Mouse (Mus musculus): ENCODE results near the gene Pold1.

Pold1 gene

DNA sequence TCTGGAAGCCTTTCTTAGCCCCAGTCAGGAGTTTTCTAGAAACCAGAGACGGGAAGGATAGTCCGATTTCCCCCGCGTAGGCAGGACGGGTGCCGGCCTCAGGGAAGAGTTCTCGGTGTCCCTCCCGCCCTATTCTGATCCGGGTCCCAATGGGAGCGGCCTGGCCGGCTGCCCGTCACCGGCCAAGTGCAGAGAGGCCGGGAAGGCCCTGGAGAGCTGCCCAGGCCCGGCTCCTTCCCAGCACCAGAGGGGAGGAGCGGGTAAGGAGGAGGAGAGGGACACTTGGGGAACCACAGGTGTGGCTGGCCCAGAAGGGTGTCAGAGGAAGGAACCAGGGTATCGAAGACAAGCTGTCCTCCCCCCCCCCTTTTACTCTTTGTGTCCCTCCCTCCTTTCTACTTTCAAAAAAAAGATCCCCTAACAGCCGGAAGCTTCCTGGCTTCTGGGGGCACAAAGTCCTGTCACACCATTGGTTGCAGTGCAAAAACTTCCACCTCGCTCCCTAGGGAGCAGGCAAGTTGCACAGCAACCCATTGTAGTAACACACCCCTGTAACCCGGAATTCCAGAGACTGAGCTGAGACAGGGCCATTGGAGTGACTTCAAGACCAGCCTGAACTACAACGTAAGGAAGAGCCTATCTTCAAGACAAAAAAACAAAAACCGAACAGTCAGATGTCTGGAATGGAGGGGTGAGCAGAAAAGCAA lies 23.4 kb downstream of the Pold1 start:
- peak; percentile 89 for DNase-seq (ENCODE audit: low spot score)

GRCm38 (mm10) chr7:44524502-44524901 lies 24.1 kb downstream of the Pold1 start, which contains the start of gene Mybpc2:
Gene Mybpc2, minus strand, starts transcription at chr7:44524656.
- no peak for DNase-seq (ENCODE audit: low spot score)

DNA sequence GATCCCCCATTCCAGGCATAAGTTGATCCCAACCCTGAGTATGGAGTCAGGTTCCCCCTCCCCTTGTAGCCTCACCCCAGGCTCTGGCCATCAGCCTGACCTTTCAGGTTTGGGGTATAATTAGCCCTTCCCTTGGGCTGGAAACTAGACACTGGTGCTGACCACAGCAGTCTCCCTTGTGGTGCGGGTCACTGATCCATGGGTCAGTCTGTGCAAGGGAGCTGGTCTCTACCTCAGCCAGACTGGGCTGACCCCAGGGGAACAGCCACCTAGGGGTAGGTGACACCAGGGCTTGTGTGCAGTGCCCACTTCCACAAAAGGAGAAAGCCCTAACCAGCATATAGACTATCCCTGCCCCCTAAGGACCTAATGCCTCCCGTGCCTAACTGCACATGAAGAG lies 25.6 kb downstream of the Pold1 start:
- no peak for DNase-seq (ENCODE audit: low spot score)

DNA sequence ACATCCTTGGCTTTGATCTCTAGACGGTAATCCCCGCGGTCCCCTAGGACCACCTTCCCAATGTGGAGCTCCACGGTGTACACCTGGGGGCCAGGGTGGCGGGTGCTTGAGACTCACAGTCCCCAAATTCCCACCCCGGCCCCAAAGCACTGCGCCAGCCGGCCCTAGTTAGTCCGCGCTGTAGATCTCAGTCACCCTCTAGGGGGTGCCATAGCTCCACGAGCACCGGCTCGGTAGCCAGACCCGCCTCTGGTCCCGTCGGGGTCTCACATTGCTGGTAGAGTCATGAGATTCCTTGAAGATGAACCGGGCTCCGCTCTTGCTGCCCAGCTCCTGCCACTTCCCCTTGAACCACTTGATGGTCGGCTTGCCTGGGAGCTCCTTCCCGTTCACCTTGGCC lies 26.9 kb downstream of the Pold1 start:
- DNase-seq (ENCODE audit: low spot score): peak; percentile 76

DNA sequence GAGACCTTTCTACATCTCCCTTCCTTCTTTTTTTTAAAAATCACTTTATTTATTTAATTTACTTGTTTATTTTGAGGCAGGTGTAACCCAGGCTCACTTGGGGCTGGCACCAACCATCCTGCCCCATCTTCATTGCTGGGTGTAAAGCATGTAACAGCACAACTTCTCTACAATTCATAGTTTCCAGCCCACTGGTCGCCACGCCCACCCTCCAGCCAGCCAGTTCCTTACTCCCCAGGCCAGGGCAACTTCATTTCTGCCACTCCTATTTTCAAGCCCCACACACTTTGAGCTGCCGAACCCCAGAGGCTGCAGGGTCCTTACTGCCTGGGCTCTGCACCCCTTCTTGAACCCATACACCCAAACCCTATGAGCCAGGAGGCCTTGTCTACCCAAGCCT lies 27.7 kb downstream of the Pold1 start:
- no peak for DNase-seq (ENCODE audit: low spot score)

DNA sequence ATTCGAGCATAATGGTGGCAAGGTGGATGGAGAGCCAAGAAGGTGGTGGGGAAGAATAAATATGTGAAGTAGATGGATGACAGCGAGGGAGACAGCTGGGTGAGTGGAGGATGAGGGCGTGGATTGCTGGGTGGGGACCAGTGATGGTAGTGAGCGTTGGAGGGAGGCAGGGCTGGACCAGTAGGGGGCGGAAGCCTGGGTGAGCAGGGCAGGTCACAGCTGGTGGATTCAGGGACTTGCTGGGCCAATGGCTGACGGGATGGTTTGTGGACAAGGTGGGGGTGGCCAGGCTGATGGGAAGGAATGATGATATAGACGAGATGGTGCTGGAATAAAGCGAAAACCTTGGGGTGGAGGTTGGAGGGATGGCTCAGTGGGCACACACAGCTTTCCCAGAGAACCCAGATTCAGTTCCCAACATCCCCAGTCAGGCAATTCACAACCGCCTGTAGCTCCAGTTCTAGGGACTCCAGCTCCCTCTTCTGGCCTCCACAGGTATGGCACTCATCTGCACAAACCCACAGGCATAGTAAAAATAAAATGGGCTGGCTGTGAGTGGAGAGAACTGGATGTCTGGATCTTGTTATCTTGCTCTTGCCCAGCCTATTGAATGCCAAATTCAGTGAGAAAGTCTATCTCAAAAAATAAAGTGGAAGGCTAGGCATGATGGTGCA lies 29.3 kb downstream of the Pold1 start:
- DNase-seq (ENCODE audit: low spot score): no peak

DNA sequence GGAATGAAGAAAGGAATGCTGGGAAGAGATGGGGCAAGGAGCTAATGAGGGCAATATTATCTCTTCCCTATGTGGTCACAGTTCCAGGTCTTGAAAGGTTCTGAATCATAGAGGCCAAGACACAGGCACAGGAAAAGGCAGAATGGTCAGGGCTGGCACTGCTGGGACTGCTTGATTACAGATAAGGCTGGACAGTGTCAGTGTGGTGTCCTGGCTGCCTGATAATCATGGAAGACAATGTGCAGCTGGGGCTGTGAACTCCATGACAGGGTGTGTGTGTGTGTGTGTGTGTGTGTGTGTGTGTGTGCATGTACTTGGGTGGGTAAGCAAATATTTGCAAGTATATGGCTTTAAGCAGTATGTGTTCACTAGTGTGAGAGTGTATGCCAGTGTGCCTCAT lies 41.2 kb downstream of the Pold1 start:
- no peak for DNase-seq (ENCODE audit: low spot score)

- DNase-seq (ENCODE audit: low spot score): peak; percentile 85
Observed at GRCm38 (mm10) chr7:44501563-44502115, 47.0 kb downstream of the Pold1 start.

- peak; percentile 57 for DNase-seq (ENCODE audit: low spot score)
Observed at GRCm38 (mm10) chr7:44500046-44500445, 48.6 kb downstream of the Pold1 start.

- peak; percentile 30 for DNase-seq (ENCODE audit: low spot score)
Observed at GRCm38 (mm10) chr7:44498922-44499321, 49.7 kb downstream of the Pold1 start.

- DNase-seq (ENCODE audit: low spot score): peak; percentile 41
Observed at GRCm38 (mm10) chr7:44497361-44498055, 51.1 kb downstream of the Pold1 start.

DNA sequence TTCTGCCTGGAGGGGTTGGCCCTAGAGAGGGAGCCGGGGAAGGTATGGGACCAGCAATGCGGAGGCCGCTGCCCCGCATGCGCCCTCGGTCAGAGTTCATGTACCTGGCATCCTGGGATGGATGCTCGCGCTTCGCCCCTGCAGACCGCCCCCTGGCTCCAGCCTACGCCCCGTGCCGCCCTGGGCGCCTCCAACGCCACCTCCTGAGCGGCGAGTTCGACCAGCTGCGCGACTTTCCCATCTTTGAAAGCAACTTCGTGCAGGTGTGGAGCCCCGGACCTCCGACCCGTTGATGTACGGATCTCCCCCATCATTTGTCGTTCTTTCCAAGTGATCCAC lies 51.9 kb downstream of the Pold1 start:
- DNase-seq (ENCODE audit: low spot score): no peak

- peak; percentile 97 for DNase-seq (ENCODE audit: low spot score)
Observed at GRCm38 (mm10) chr7:44495992-44496770, 52.5 kb downstream of the Pold1 start, which contains the start of the genes Emc10 and Fam71e1. Gene Emc10, minus strand, starts transcription at chr7:44496529. Gene Fam71e1, plus strand, starts transcription at chr7:44496581.

GRCm38 (mm10) chr7:44495086-44495485 lies 53.6 kb downstream of the Pold1 start:
- peak; percentile 35 for DNase-seq (ENCODE audit: low spot score)

DNA sequence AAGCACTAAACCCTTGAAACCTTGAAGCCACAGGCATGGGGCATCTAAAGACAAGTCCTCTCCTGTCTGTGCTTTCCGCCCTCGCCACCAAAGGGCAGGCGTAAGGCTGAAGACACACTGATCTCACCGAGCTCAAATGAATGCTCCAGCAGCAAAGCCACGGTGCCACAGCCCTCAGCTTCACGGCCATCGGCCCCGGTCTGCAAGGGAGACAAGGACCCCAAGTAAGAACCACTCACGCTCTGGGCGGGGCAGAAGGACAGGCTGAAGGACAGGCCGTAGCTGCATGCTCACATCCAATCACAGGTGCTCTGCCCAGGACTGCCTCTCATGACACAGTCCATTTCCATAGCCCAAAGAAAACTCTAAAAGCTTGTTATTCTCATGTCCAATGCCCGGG lies 54.0 kb downstream of the Pold1 start:
- peak; percentile 52 for DNase-seq (ENCODE audit: low spot score)

DNA sequence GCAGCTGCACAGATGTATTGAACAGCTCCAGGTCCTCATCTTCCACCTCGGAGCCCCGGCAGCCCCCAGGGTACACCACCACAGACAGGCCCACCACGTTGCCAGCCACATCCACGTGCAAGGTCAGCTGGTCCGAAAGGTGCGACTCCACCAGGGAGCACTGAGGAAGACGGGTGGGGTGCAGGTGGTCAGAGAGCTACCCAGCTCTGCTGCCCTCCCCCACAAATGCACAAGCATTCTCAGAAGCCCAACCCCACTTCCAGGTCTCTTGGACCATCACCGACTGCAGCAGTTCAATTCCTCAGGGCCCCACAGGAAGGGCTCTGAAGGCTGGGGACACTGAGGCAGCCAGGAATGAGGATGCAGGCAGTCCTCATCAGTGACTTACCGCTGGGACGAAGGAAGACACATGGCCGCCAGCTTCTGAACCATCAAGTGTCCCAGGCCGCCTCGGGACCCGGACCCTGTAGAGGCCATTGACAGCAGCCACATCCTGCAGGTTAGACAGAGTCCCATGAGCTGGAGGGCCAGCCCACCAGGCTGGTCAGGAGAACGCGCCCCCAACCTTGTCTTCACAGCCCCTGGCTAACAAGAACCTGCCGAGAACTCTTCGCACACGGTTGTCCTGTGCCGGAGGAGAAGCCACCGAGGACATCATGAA lies 56.4 kb downstream of the Pold1 start:
- peak; percentile 42 for DNase-seq (ENCODE audit: low spot score)

- DNase-seq (ENCODE audit: low spot score): peak; percentile 40
Observed at GRCm38 (mm10) chr7:44491391-44491790, 57.3 kb downstream of the Pold1 start.

DNA sequence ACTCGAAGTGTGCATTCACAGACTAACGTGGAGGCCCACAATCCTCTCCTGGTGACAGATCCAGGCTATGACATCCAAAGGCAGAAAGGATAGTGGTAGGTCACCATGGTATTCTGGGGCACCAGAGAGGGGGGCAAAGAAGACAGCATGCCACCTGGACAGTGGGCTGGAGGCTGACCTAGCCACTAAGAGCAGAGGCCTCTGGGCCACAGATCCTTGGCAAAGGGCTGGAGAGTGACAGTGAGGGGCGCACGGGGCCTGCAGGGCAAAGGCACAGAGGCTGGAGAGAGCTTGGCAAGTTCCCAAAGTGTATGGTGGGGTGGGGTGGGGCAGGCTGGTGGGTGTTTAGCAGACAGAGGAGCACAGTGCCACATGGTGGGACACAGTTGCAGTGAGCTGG lies 58.4 kb downstream of the Pold1 start:
- peak; percentile 46 for DNase-seq (ENCODE audit: low spot score)

DNA sequence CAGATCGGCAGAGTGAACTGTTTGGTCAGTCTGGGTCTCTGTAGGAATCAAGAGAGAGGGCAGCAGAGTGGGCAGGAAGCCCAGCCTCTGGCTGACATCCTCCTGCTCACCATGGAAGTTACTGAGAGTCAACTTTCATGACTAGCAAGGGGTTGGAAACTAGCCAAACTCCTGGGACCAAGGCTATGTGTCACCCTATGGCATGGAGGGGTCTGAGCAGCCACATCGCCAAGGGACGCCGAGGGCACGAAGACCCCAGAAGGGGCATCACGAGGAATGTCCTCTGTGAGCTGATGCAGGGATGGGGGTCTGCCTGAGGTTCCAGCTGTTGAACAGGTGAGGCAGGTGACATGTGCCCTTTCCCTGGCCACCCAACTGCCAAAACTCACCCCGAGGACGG lies 60.1 kb downstream of the Pold1 start:
- no peak for DNase-seq (ENCODE audit: low spot score)

- no peak for DNase-seq (ENCODE audit: low spot score)
Observed at GRCm38 (mm10) chr7:44487936-44488335, 60.7 kb downstream of the Pold1 start.

GRCm38 (mm10) chr7:44486927-44487575 lies 61.6 kb downstream of the Pold1 start:
- peak; percentile 34 for DNase-seq (ENCODE audit: low spot score)
